Mouse (Mus musculus) gastrocnemius, adult 2 months (tissue): ENCODE results near the gene Ahdc1. TPM values are rescaled to one million over a fixed set of nuclear protein-coding genes. Genes with fewer than 3 reads are reported as not detected.
A peak's percentile ranks its signal among the peaks of the same experiment; 100 is the strongest.

ENCODE experiments used
- DNase-seq: peaks from one replicate; pipeline ENCODE4 v3.0.0; 2022
- H3K27ac ChIP-seq: fragments of 200-600 bp; 2 replicates; pipeline ENCODE4 v1.8.1; 2022; ENCODE audit warnings: mild to moderate bottlenecking
- H3K4me3 ChIP-seq: fragments of 200-600 bp; 2 replicates; pipeline ENCODE4 v1.8.1; 2022; ENCODE audit warnings: mild to moderate bottlenecking, moderate library complexity
- CTCF ChIP-seq: fragments of 200-600 bp; IDR thresholded peaks from 2 replicates; pipeline ENCODE4 v1.8.1; 2022; ENCODE audit warnings: antibody characterized with exemption, mild to moderate bottlenecking, moderate library complexity
- intact Hi-C: fragments of 180-260 bp; cut with DNase I; formaldehyde crosslinking; loops from one replicate; pipeline ENCODE4 v1.15.1; 2025
- total RNA-seq, 2 experiments: library from RNA; stranded (reverse); gene quantifications; 2 replicates each; pipeline ENCODE4 v1.2.3; 2021

The Ahdc1 gene
- total RNA-seq, 2 experiments from 2014 or later, result 30.2 to 55.1 TPM

GRCm38 (mm10) chr4:133057389-133058122, 46.5 kb downstream of the Ahdc1 start:
- Histone ChIP-seq H3K4me3 (peak overlapping the region; percentile 39), H3K27ac (peak overlapping the region; percentile 94)
- TF ChIP-seq CTCF, result no peak
- peak; percentile 83 for DNase-seq
- intact Hi-C loops, result no loop called here

GRCm38 (mm10) chr4:133058123-133058453, 47.0 kb downstream of the Ahdc1 start:
- no peak for TF ChIP-seq CTCF
- DNase-seq, result no peak
- Histone ChIP-seq H3K27ac (peak overlapping the region; percentile 94), H3K4me3 (peak overlapping the region; percentile 39)
- intact Hi-C loops, result no loop called here

GRCm38 (mm10) chr4:133058513-133059480, 47.7 kb downstream of the Ahdc1 start:
- intact Hi-C loops, result no loop called here
- peak overlapping the region; percentile 94 for H3K27ac ChIP-seq
- no peak overlapping the region for H3K4me3 ChIP-seq
- TF ChIP-seq CTCF, result no peak
- peak; percentile 58 for DNase-seq

- H3K4me3 ChIP-seq, result no peak overlapping the region
- peak overlapping the region; percentile 94 for H3K27ac ChIP-seq
- TF ChIP-seq CTCF, result no peak
- intact Hi-C loops, result no loop called here
- peak; percentile 61 for DNase-seq
These were observed 49.6 kb downstream of the Ahdc1 start for GRCm38 (mm10) chr4:133060702-133061101.

- intact Hi-C loops, result no loop called here
- Histone ChIP-seq H3K27ac (peak overlapping the region; percentile 94), H3K4me3 (no peak overlapping the region)
- peak; percentile 29 for DNase-seq
- no peak for TF ChIP-seq CTCF
These were observed 50.7 kb downstream of the Ahdc1 start for GRCm38 (mm10) chr4:133061798-133062197.

GRCm38 (mm10) chr4:133062286-133062685, 51.2 kb downstream of the Ahdc1 start:
- intact Hi-C loops, result no loop called here
- DNase-seq, result peak; percentile 46
- H3K4me3 ChIP-seq, result no peak overlapping the region
- TF ChIP-seq CTCF, result no peak
- H3K27ac ChIP-seq, result peak overlapping the region; percentile 94

GRCm38 (mm10) chr4:133063203-133063602, 52.1 kb downstream of the Ahdc1 start:
- intact Hi-C loops, result no loop called here
- no peak for TF ChIP-seq CTCF
- H3K4me3 ChIP-seq, result no peak overlapping the region
- H3K27ac ChIP-seq, result peak overlapping the region; percentile 94
- peak; percentile 21 for DNase-seq

- no peak for TF ChIP-seq CTCF
- DNase-seq, result peak; percentile 85
- peak overlapping the region; percentile 94 for H3K27ac ChIP-seq
- intact Hi-C loops, result no loop called here
- peak overlapping the region; percentile 11; the same call in 1 of the 2 replicates for H3K4me3 ChIP-seq
These were observed 52.7 kb downstream of the Ahdc1 start for GRCm38 (mm10) chr4:133063799-133064198.

- intact Hi-C loops, result no loop called here
- Histone ChIP-seq H3K4me3 (no peak overlapping the region), H3K27ac (peak overlapping the region; percentile 94)
- no peak for TF ChIP-seq CTCF
- DNase-seq, result peak; percentile 30
These were observed 53.7 kb downstream of the Ahdc1 start for GRCm38 (mm10) chr4:133064791-133065190.

- Histone ChIP-seq H3K27ac (peak overlapping the region; percentile 94), H3K4me3 (no peak overlapping the region)
- peak; percentile 8; the same call in 1 of the 2 replicates for TF ChIP-seq CTCF
- peak; percentile 32 for DNase-seq
- intact Hi-C loops, result no loop called here
These were observed 54.9 kb downstream of the Ahdc1 start for GRCm38 (mm10) chr4:133065894-133066386.

- no peak for TF ChIP-seq CTCF
- peak overlapping the region; percentile 92 for H3K27ac ChIP-seq
- intact Hi-C loops, result no loop called here
- H3K4me3 ChIP-seq, result no peak overlapping the region
- DNase-seq, result peak; percentile 79
These were observed 57.5 kb downstream of the Ahdc1 start for GRCm38 (mm10) chr4:133068400-133069138.

- TF ChIP-seq CTCF, result no peak
- intact Hi-C loops, result no loop called here
- H3K4me3 ChIP-seq, result no peak overlapping the region; the same call in 1 of the 2 replicates
- peak overlapping the region; percentile 92 for H3K27ac ChIP-seq
- DNase-seq, result peak; percentile 86
These were observed 59.3 kb downstream of the Ahdc1 start for GRCm38 (mm10) chr4:133070388-133070787.
